Mouse (Mus musculus) activated CD4-positive, CD25-positive, alpha-beta regulatory T cell, adult 9 weeks (primary cell): ENCODE data around the gene Lnp1. TPM values are rescaled to one million over a fixed set of nuclear protein-coding genes. Genes with fewer than 3 reads are reported as not detected.

Source experiments
- polyA plus RNA-seq: library from polyadenylated mRNA; unstranded; fragments of 100-300 nt; shearing (Covaris generic); gene quantifications from one replicate; pipeline ENCODE4 v1.2.1, GENCODE M21; 2017

Lnp1 gene
- polyA plus RNA-seq = not detected

DNA sequence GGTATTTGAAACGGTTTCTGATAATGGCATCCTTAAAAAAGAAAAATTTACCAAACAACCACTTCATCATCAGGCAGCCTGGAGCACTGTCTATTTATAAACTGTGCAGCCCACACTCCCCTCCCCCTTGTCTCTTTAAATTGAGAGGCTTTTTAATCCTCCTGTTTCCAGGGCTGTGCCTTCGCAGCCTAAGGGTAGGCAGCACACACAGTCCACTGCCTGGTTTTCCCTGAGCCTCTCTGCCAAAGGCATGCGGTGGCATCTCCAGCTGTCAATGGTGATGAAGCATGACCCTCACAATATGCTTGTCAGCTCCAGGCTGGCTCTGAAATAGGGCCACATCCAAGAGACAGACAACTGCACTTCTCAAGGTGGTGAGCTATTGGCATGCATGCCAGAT lies at the start of gene Lnp1:
TSS of gene Lnp1 (minus strand) at position 39 of the 400 bp plus-strand sequence.

DNA sequence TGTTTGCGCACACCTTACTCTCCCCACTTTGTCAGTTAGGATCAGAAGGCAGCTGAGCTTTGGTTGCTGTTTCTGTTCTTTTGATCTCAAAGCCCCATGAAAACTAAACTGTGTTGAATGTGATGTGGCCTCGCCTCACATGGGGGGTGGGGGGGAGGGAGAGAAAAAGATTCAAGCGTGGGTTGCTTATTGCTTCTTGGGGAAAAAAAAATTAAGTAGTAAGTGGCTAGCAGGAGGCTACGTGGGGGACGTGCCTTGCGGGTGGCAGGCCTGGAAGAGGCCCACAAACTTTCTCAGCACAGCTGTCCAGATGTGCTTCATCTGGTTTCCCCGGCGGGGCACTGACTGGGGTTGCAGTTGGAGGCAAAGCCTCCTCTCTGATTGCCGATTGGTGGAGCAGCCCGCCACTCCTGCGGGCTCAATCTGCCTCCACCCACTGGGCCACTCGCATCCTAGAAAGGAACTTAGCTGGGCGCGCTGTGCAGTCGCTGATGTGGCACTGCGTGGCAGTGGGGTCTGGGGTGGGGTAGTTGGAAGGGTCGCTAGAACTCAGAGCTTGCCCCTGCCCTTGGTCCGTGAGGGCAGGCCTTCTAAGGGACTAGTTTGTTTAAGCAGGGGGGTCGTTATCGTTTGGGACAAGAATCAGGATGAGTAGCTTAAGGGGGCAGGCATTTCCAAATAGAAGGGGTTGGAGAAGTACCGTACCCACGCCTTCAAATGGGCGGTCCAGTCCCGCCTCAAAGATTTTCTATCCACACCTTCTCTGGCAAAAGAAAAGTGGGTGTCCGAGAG lies 41.8 kb downstream of the Lnp1 start, which contains the start of gene Tmem45a:
TSS of gene Tmem45a (minus strand) at position 343 of the 792 bp plus-strand sequence.

Other genes with a start within 250 kb of the Lnp1 start
- 70.1 TPM for gene Tfg, start 210.6 kb downstream of the Lnp1 start, polyA plus RNA-seq
- not detected for gene Adgrg7, start 132.2 kb downstream of the Lnp1 start, polyA plus RNA-seq
- not detected for gene Tmem45a, start 41.9 kb downstream of the Lnp1 start, polyA plus RNA-seq
- gene Tmem45a2, start 143.3 kb upstream of the Lnp1 start, polyA plus RNA-seq = not detected
- gene Tomm70a, start 193.6 kb upstream of the Lnp1 start, polyA plus RNA-seq = 12.0 TPM
- 36.9 TPM for gene Nit2, start 239.3 kb upstream of the Lnp1 start, polyA plus RNA-seq